Mouse (Mus musculus) adrenal gland, postnatal 14 days (tissue): ENCODE data around the gene Xlr4c. TPM values are rescaled to one million over a fixed set of nuclear protein-coding genes. Genes with fewer than 3 reads are reported as not detected.
"Not testable (repeated sequence)": the region's sequence is repeated elsewhere in the genome, so short reads cannot be mapped to it uniquely, and the experiment has no call there.

ENCODE experiments used
- DNase-seq: peaks from one replicate; pipeline ENCODE4 v3.0.0; 2021; ENCODE audit warnings: mixed read lengths
- long read RNA-seq, 2 experiments: library from polyadenylated mRNA; stranded (forward); transcript quantifications; one replicate each; pipeline ENCODE4 v2.0.0; 2021
- total RNA-seq: library from RNA; stranded (reverse); gene quantifications from 2 replicates; pipeline ENCODE4 v1.2.3, GENCODE M21; 2021

Xlr4c gene
- total RNA-seq, result 0.85 and 1.2 TPM in 2 replicates
- long read RNA-seq, experiment 1, partial matches to known transcripts, result 0 of 1 reads
- long read RNA-seq, experiment 1, other reads (novel, unspliced or antisense), result 1 of 1 reads
- long read RNA-seq, experiment 2, result 0 reads

DNA sequence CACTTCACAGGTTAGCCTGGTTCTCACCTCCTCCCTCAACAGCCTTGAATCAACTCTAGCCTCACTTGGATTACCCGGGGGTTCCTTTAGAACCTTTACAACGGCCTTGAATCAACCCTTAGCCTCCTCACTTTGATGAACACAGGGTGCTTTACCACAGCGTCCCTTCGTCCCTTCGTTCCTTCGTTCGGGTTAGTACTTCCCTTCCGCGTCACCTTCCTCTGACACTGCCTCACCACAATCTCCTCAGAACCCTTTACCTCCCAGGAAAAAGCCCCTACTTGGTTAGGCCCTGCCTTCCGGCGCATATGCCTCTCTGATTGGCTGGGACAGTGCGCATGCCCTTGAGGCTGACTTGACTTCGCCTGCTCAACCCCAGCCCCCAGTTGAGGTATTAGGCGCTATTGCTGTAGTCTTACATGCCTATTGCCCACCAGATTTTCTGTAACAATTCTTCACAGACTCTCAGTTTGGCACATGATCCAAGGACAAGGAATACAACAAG lies at the start of gene Xlr4c:
Xlr4c (minus strand) TSS at position 310 of the 505 bp plus-strand sequence.
- not testable (repeated sequence) for DNase-seq

DNA sequence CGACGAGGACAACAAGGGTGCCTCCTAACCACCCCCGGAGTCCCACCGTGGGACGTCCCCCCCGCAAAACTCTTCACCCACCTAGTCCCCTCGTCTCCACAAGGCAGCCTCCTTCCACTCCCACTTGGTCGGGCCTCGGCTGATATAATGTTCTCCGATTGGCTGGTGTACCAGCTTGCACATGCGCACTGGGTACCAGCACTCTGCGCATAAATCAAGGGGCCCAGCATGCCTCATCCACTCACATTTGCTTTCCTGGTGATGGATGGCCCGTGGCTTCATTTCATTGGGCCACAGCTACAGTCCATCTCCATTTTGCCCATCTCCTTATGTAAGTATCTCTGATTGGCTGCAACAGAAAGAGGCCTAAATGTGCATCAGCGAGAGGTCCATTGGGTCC lies 22.3 kb upstream of the Xlr4c start, which contains the start of gene Xlr3c:
Xlr3c (minus strand) TSS at position 121 of the 400 bp plus-strand sequence.
- DNase-seq, result not testable (repeated sequence)

DNA sequence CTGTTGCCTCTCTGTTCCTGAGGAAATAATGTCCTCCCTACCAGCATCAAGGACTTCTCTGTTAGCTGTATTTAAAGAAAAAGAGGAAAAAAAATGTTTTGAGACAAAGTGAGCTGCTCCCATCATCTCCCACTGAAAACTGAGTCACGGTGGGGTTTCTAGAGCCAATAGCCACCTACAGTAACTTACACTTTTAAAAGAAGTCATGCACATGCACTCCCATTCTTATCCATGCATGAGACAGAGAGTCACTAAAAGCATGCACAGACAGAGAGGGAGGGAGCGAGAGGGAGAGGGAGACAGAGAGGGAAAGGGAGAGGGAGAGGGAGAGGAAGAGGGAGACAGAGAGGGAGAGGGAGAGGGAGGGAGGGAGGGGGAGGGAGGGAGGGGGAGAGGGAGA lies 19.5 kb upstream of the Xlr4c start:
- DNase-seq, result not testable (repeated sequence)

DNA sequence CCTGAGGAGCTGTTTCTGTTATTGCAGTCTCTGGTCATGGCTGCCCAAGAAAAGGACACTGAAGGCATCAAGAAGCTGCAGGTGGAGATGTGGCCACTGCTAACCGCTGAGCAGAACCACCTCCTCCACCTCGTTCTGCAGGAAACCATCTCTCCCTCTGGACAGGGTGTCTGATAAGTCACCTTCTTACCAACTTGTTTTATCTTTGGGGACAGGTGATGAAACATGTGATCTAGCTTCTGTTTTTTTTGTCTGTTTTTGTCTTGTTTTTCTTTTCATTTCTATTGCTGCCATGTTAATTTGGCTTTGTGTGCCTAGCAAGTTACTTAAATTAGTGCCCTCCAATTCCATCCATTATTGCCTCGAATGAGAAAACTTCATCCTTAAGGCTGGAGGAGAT lies 13.6 kb downstream of the Xlr4c start:
- DNase-seq, result no peak

DNA sequence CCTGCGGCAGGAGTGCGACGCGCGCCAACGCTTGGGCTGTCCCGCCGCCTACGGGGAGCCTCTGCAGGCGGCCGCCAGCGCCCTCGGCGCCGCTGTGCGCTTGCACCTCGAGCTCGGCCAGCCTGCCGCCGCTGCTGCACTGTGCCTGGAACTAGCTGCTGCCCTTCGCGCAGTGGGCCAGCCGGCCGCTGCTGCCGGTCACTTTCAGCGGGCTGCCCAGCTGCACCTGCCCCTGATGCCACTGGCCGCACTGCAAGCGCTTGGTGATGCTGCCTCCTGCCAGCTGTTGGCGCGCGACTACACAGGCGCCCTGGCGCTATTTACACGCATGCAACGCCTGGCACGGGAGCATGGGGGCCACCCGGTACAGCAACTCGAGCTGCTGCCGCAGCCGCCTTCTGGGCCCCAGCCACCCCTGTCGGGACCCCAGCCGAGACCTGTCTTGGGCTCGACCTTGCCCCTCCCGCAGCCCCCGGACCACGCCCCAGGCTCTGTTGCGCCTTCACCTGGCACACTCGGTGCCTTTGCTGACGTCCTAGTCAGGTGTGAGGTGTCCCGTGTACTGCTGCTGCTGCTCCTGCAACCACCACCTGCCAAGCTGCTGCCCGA lies 14.2 kb downstream of the Xlr4c start:
- peak; percentile 73 for DNase-seq

DNA sequence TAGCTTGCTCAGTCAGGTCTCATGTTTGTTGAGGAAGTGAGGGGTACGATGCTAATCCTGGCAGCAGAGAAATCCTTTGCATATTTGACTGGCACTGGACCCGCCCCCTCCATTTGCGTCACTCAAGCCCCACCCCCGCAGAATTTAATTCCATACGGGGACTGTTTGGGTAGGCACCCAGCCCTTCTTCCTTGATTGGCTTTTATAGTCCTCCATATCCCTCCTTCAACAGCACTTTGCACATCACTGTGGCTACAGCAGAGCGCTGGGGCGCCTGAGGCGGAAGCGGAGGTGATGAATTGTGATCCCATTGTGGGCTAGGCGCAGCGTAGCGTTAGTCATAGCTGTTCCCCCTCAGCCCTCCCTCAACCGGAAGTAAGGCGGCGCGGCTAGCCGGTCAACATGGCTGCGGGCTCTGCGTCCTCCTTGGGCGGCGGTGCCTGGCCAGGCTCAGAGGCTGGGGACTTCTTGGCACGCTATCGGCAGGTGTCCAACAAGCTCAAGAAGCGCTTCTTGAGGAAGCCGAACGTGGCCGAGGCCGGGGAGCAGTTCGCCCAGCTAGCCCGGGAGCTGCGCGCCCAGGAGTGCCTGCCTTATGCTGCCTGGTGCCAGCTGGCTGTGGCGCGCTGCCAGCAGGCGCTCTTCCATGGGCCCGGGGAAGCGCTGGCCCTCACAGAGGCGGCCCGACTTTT lies 14.9 kb downstream of the Xlr4c start, which contains the start of gene F8a:
F8a (plus strand) TSS at position 378 of the 692 bp plus-strand sequence.
- peak; percentile 87 for DNase-seq

DNA sequence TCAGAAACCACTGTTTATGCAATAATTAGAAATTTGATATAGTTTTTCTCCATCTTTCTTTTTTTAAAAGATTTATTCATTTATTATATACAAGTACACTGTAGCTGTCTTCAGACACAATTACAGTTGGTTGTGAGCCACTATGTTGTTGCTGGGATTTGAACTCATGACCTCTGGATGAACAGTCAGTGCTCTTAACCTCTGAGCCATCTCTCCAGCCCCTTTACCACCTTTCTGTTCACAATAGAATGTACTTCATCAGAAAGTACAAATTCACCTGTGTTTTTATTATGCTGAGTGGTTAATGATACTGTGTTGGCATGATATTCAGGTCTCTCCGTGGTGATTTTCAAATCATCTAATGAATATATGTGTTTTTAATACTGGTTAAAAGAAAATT lies 17.6 kb downstream of the Xlr4c start:
- no peak for DNase-seq

DNA sequence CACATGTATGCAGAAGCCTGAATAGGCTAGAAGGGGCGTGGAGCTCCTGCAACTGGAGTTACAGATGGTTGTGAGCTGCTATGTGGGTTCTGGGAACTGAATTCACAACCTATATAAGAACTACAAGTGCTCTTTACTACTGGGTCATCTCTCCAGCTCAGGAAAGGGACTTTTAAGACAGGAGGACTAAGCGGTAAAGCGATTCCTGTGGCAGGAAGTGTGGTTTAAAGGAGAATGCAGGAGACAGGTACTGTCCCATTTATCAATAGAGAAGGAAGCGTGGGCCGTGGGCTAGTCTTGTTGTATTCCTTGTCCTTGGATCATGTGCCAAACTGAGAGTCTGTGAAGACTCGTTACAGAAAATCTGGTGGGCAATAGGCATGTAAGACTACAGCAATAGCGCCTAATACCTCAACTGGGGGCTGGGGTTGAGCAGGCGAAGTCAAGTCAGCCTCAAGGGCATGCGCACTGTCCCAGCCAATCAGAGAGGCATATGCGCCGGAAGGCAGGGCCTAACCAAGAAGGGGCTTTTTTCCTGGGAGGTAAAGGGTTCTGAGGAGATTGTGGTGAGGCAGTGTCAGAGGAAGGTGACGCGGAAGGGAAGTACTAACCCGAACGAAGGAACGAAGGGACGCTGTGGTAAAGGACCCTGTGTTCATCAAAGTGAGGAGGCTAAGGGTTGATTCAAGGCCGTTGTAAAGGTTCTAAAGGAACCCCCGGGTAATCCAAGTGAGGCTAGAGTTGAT lies 28.9 kb downstream of the Xlr4c start, which contains the start of gene Xlr4b:
Xlr4b (plus strand) TSS at position 515 of the 746 bp plus-strand sequence.
- not testable (repeated sequence) for DNase-seq

DNA sequence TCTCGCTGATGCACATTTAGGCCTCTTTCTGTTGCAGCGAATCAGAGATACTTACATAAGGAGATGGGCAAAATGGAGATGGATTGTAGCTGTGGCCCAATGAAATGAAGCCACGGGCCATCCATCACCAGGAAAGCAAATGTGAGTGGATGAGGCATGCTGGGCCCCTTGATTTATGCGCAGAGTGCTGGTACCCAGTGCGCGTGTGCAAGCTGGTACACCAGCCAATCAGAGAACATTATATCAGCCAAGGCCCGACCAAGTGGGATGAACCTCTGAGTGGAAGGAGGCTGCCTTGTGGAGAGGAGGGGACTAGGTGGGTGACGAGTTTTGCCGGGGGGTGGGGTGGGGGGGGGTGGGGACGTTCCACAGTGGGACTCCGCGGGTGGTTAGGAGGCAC lies 51.0 kb downstream of the Xlr4c start, which contains the start of gene Xlr3b:
Xlr3b (plus strand) TSS at position 274 of the 400 bp plus-strand sequence.
- peak; percentile 8 for DNase-seq

Other genes with a start within 250 kb of the Xlr4c start
- gene Pnma5, start 206.0 kb downstream of the Xlr4c start, total RNA-seq, result 0.15 and 0.38 TPM in 2 replicates
- 0.11 and 0.38 TPM in 2 replicates for gene Pnma3, start 178.3 kb downstream of the Xlr4c start, total RNA-seq
- gene Xlr4a, start 160.7 kb downstream of the Xlr4c start, total RNA-seq, result 1.0 and 3.1 TPM in 2 replicates
- gene Xlr3a, start 146.0 kb downstream of the Xlr4c start, total RNA-seq, result 1.0 and 2.9 TPM in 2 replicates
- 0.49 and 0.82 TPM in 2 replicates for gene Gm14685, start 126.1 kb downstream of the Xlr4c start, total RNA-seq
- not detected in 2 replicates for gene Xlr5b, start 94.3 kb downstream of the Xlr4c start, total RNA-seq
- gene DXBay18, start 93.7 kb downstream of the Xlr4c start, total RNA-seq, result 0.22 TPM in 1 of 2 replicates, not detected in the other
- not detected in 2 replicates for gene Spin2d, start 66.1 kb downstream of the Xlr4c start, total RNA-seq
- gene Xlr3b, start 50.9 kb downstream of the Xlr4c start, total RNA-seq, result 8.9 and 10.4 TPM in 2 replicates
- 1.7 and 3.7 TPM in 2 replicates for gene Xlr4b, start 28.8 kb downstream of the Xlr4c start, total RNA-seq
- gene F8a, start 14.8 kb downstream of the Xlr4c start, total RNA-seq, result 7.6 and 8.4 TPM in 2 replicates
- gene Xlr3c, start 22.3 kb upstream of the Xlr4c start, total RNA-seq, result not detected in 2 replicates
- gene Xlr5a, start 49.8 kb upstream of the Xlr4c start, total RNA-seq, result 0.26 TPM in 1 of 2 replicates, not detected in the other
- 0.74 and 1.3 TPM in 2 replicates for gene Xlr5c, start 49.8 kb upstream of the Xlr4c start, total RNA-seq
- not detected in 2 replicates for gene Gm45015, start 93.7 kb upstream of the Xlr4c start, total RNA-seq
- gene Zfp275, start 99.5 kb upstream of the Xlr4c start, total RNA-seq, result 19.3 and 22.9 TPM in 2 replicates
- gene Gm18336, start 155.6 kb upstream of the Xlr4c start, total RNA-seq, result not detected in 2 replicates
- gene Zfp92, start 168.0 kb upstream of the Xlr4c start, total RNA-seq, result 0.26 and 0.30 TPM in 2 replicates
- not detected in 2 replicates for gene Trex2, start 192.2 kb upstream of the Xlr4c start, total RNA-seq
- gene Haus7, start 215.9 kb upstream of the Xlr4c start, total RNA-seq, result 22.8 and 25.2 TPM in 2 replicates
- gene Bgn, start 240.5 kb upstream of the Xlr4c start, total RNA-seq, result 183 and 214 TPM in 2 replicates